Mouse (Mus musculus): ENCODE results near the gene Gm20388. TPM values are rescaled to one million over a fixed set of nuclear protein-coding genes. Genes with fewer than 3 reads are reported as not detected.

Gene Gm20388
- polyA plus RNA-seq, 1 experiment from 2014 or later: not detected

DNA sequence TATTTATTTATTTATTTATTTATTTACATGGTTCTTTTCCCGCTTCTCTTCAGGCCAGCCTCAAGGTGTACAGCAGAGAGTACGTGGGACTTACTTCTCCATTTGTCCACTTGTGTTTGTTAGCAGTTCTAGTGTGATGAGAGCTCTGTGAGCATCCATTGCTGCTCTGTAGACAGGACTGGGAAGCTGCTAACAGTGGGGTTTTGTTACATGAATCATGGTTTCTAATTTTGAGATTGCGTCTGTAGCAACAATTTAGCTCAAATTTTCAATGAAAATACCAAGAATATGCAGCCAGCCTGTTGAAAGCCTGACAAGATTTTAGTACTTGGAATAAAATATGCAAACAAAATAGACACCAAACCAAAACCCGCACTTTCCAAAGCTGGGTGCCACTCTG is 14.8 kb downstream of the Gm20388 start:
- ATAC-seq (ENCODE audit: low FRiP score) (no peak), DNase-seq (ENCODE audit: low spot score) (no peak)
- H3K9ac ChIP-seq: no peak overlapping the region
- 91% methylated on average over 4 of the region's 4 CpGs for WGBS
- no peak overlapping the region for H3K4me3 ChIP-seq (replicated peaks; ENCODE audit: low read length)
- H3K9me3 ChIP-seq (ENCODE audit: control insufficient read depth, low read length): no peaks in the 10 kb centered on the region
- no peaks in the 10 kb centered on the region for H3K27me3 ChIP-seq (ENCODE audit: control insufficient read depth, insufficient read depth, low read length)
- H3K4me2 ChIP-seq (replicated peaks): no peak overlapping the region
- no peak overlapping the region for H3K27ac ChIP-seq
- 0 out of 2 replicates have a peak, but pooled peaks cover under 1% of the 10 kb centered on the region for H3K4me1 ChIP-seq (replicated peaks; ENCODE audit: control insufficient read depth, insufficient read depth, low read length)
- no peaks in the 10 kb centered on the region for H3K36me3 ChIP-seq (replicated peaks; ENCODE audit: control insufficient read depth, insufficient read depth)

DNA sequence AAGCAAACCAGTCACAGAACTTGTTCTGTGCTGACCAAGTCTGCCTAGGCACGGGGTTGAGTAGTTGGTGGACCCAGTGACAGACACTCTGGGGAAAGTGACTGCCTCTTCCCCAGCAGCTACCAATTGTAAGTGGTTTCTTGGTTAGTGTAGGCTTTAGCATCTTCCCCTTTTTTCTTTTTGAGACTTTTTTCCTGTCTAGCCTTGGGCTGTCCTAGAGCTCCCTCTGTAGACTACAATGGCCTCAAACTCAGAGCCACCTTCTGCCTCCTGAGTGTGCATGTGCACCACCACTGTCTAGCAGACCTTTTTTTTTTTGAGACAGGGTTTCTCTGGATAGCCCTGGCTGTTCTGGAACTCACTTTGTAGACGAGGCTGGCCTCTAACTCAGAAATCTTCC is 15.8 kb downstream of the Gm20388 start:
- Histone ChIP-seq H3K27ac (no peak overlapping the region), H3K4me3 (replicated peaks; ENCODE audit: low read length) (no peak overlapping the region), H3K36me3 (replicated peaks; ENCODE audit: control insufficient read depth, insufficient read depth) (no peaks in the 10 kb centered on the region), H3K4me1 (replicated peaks; ENCODE audit: control insufficient read depth, insufficient read depth, low read length) (peaks cover 2% of the 10 kb centered on the region; the same call in 1 of the 2 replicates), H3K9ac (no peak overlapping the region), H3K27me3 (ENCODE audit: control insufficient read depth, insufficient read depth, low read length) (no peaks in the 10 kb centered on the region), H3K9me3 (ENCODE audit: control insufficient read depth, low read length) (no peaks in the 10 kb centered on the region), H3K4me2 (replicated peaks) (no peak overlapping the region)
- 82% methylated on average over 2 of the region's 2 CpGs for WGBS
- ATAC-seq (ENCODE audit: low FRiP score) (no peak), DNase-seq (ENCODE audit: low spot score) (no peak)

DNA sequence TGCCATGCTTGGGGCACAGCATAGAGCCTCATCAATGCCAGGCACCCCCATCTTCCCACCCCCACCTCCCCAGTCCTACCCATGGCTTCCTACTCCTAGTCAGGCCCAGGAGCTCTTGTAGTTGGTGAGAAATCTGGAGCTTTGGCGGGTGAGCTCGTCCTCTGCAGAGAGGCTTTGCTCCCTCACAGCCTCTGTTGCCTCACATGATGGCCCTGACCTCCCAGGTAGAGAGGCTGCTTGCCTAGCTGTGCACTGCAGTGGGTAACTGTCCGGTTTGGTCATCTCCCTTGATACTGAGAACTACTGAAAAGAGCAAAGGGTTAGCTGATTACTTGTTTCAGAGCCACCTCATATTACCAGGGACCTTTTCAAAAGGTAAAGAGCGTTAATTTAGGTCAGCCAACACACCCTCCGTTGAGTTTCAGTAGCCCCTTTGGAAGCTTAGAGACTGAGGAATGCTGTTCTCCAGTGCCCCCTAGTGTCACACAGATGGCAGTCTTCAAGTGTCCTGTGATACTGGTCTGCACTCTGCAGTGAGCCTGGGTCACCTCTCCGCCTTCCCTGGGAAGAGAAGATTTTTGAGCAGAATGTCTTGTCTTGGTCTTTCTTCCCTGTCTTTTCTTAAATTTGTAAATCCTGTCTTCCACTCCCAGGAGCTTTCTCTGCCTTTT is 16.9 kb downstream of the Gm20388 start:
- 49% methylated on average over 6 of the region's 6 CpGs for WGBS
- peak; percentile 64 for DNase-seq (ENCODE audit: low spot score)
- Histone ChIP-seq H3K4me1 (replicated peaks; ENCODE audit: control insufficient read depth, insufficient read depth, low read length) (peaks cover 2% of the 10 kb centered on the region; the same call in 1 of the 2 replicates), H3K4me2 (replicated peaks) (no peak overlapping the region), H3K9ac (no peak overlapping the region), H3K4me3 (replicated peaks; ENCODE audit: low read length) (no peak overlapping the region), H3K36me3 (replicated peaks; ENCODE audit: control insufficient read depth, insufficient read depth) (peaks cover 4% of the 10 kb centered on the region), H3K9me3 (ENCODE audit: control insufficient read depth, low read length) (no peaks in the 10 kb centered on the region), H3K27me3 (ENCODE audit: control insufficient read depth, insufficient read depth, low read length) (no peaks in the 10 kb centered on the region), H3K27ac (no peak overlapping the region)
- no peak for ATAC-seq (ENCODE audit: low FRiP score)

DNA sequence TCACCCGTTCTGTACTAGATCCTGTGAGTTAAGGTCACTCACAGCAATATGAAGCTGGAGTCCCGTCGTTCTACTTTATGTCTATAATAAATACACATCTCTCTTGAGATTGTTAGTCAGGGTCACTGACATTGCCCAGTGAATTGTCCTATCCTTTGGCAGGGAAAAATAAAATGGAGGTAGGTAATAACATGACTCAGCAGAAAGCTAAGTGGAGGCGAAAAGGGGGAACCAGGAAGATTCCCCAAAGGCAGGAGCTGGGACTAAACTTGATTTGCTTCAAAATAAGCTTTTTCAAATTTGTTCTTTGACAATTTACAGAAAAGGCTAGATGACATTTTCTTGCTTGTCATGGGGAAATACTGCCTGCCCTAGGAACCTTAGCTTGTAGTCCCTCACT is 20.7 kb downstream of the Gm20388 start:
- Histone ChIP-seq H3K9me3 (ENCODE audit: control insufficient read depth, low read length) (no peaks in the 10 kb centered on the region), H3K4me2 (replicated peaks) (no peak overlapping the region), H3K36me3 (replicated peaks; ENCODE audit: control insufficient read depth, insufficient read depth) (peaks cover 30% of the 10 kb centered on the region), H3K27ac (no peak overlapping the region), H3K27me3 (ENCODE audit: control insufficient read depth, insufficient read depth, low read length) (no peaks in the 10 kb centered on the region), H3K9ac (no peak overlapping the region), H3K4me3 (replicated peaks; ENCODE audit: low read length) (no peak overlapping the region), H3K4me1 (replicated peaks; ENCODE audit: control insufficient read depth, insufficient read depth, low read length) (peaks cover 2% of the 10 kb centered on the region; the same call in 1 of the 2 replicates)
- 82% methylated on average over 4 of the region's 4 CpGs for WGBS
- no peak for ATAC-seq (ENCODE audit: low FRiP score)
- DNase-seq (ENCODE audit: low spot score): no peak

DNA sequence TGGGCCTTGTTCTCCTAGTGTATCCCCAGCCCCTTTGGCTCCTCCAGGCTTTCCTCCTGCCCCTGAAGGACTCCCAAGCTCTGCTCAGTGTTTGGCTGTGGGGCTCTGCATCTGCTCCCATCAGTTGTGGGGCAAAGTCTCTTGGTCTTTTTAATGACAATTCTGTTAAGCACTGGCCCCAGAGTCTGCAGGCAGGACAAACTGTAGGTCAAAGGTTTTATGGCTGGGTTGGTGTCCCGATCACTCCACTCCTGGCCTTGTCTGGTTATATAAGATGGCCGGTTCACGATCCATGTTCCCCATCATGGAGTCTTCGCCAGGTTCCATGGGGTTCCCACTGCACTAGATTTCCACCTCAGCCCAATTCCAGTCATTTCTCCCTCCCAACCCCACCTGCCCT is 23.0 kb downstream of the Gm20388 start:
- Histone ChIP-seq H3K4me1 (replicated peaks; ENCODE audit: control insufficient read depth, insufficient read depth, low read length) (peaks cover 5% of the 10 kb centered on the region; the same call in 1 of the 2 replicates), H3K27me3 (ENCODE audit: control insufficient read depth, insufficient read depth, low read length) (no peaks in the 10 kb centered on the region), H3K27ac (no peak overlapping the region), H3K9ac (no peak overlapping the region), H3K36me3 (replicated peaks; ENCODE audit: control insufficient read depth, insufficient read depth) (peaks cover 50% of the 10 kb centered on the region), H3K4me3 (replicated peaks; ENCODE audit: low read length) (no peak overlapping the region), H3K4me2 (replicated peaks) (no peak overlapping the region), H3K9me3 (ENCODE audit: control insufficient read depth, low read length) (no peaks in the 10 kb centered on the region)
- no peak for DNase-seq (ENCODE audit: low spot score)
- ATAC-seq (ENCODE audit: low FRiP score): no peak
- WGBS: 96% methylated on average over 4 of the region's 4 CpGs

DNA sequence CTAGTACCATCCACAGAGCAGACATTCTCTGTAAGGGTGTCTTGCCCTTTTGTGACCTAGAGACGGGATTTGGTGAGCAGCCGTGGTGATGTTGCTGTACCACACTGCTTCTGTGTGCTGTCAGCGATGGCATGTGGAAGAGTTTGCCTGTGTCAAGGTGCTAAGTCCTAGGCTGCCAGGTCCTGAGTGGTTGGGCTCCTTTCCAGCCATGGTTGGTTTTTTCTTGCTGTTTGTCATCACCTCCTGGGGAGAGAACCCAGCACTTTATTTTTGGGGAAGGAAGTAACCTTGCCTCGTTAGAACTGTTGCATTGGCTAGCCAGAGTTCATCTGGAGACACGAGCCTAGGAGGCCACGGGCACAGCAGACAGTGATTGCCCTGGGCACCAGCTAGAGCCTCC is 24.9 kb downstream of the Gm20388 start:
- DNase-seq (ENCODE audit: low spot score) (no peak), ATAC-seq (ENCODE audit: low FRiP score) (no peak)
- Histone ChIP-seq H3K36me3 (replicated peaks; ENCODE audit: control insufficient read depth, insufficient read depth) (peaks cover 57% of the 10 kb centered on the region), H3K27me3 (ENCODE audit: control insufficient read depth, insufficient read depth, low read length) (no peaks in the 10 kb centered on the region), H3K4me2 (replicated peaks) (no peak overlapping the region), H3K9me3 (ENCODE audit: control insufficient read depth, low read length) (no peaks in the 10 kb centered on the region), H3K9ac (no peak overlapping the region), H3K4me1 (replicated peaks; ENCODE audit: control insufficient read depth, insufficient read depth, low read length) (peaks cover 3% of the 10 kb centered on the region; the same call in 1 of the 2 replicates), H3K4me3 (replicated peaks; ENCODE audit: low read length) (no peak overlapping the region), H3K27ac (no peak overlapping the region)
- WGBS: 87% methylated on average over 6 of the region's 6 CpGs

DNA sequence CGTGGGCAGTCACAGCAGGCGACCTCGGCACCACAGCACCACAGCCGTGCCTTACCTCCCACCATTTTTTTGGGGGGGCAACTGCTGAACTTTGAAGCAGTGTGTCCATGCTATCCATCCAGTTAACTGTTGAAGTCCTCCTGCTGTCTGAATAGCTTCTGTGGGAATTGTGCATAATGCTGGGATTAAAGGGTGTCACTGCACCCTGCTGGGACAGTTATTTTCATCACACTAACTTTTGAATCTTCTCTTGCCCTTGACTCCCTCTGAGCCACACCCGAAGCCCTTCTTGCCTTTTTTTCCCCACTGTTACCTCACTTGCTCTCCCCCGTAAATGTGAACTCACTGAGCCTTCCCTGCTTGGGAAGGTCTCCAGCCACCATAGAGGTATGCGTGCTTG is 27.8 kb downstream of the Gm20388 start:
- Histone ChIP-seq H3K4me3 (replicated peaks; ENCODE audit: low read length) (no peak overlapping the region), H3K36me3 (replicated peaks; ENCODE audit: control insufficient read depth, insufficient read depth) (peaks cover 72% of the 10 kb centered on the region), H3K4me2 (replicated peaks) (no peak overlapping the region), H3K4me1 (replicated peaks; ENCODE audit: control insufficient read depth, insufficient read depth, low read length) (0 out of 2 replicates have a peak, but pooled peaks cover 3% of the 10 kb centered on the region), H3K9me3 (ENCODE audit: control insufficient read depth, low read length) (no peaks in the 10 kb centered on the region), H3K27ac (no peak overlapping the region), H3K9ac (no peak overlapping the region), H3K27me3 (ENCODE audit: control insufficient read depth, insufficient read depth, low read length) (no peaks in the 10 kb centered on the region)
- 81% methylated on average over 7 of the region's 7 CpGs for WGBS
- no peak for DNase-seq (ENCODE audit: low spot score)
- no peak for ATAC-seq (ENCODE audit: low FRiP score)

DNA sequence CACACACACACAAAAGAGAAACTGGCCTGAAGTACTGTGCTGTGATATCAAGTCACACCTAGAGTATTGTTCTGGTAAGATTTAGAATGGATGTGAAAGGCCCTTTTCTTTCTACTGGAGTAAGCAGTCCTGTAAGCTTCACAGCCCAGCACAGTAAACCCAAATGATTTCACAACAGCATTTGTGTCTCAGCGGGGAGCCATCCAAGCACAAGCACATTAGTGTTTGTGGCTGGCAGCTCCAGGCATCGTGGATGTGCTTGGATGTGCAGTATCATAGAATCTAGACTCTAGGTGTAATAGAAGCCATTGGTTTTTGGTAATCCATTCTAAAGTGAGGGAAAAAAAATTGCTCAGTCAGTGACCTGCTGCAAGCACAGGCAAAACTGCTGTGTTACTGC is 28.7 kb downstream of the Gm20388 start:
- ATAC-seq (ENCODE audit: low FRiP score): peak; percentile 31; the same call in 1 of the 2 replicates
- H3K4me2 ChIP-seq (replicated peaks): no peak overlapping the region
- peak overlapping the region; percentile 16; the same call in 1 of the 2 replicates for H3K27ac ChIP-seq

DNA sequence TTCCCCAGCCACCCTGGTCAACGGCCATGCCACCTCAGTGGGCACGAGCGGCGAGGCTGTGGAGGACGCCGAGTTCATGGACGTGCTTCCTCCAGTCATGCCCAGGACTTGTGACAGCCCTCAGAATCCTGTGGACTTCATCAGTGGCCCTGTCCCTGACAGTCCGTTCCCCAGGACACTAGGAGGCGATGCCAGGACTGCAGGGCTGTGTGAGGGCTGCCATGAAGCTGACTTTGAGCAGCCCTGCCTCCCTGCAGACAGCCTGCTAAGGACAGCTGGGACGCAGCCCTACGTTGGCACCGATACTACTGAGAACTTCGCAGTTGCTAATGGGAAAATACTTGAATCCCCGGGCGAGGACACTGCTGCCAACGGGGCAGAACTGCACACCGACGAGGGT is 30.8 kb downstream of the Gm20388 start:
- peaks cover 69% of the 10 kb centered on the region for H3K36me3 ChIP-seq (replicated peaks; ENCODE audit: control insufficient read depth, insufficient read depth)
- WGBS: 94% methylated on average over 18 of the region's 18 CpGs
- no peak overlapping the region for H3K4me2 ChIP-seq (replicated peaks)
- H3K9me3 ChIP-seq (ENCODE audit: control insufficient read depth, low read length): no peaks in the 10 kb centered on the region
- no peak overlapping the region for H3K9ac ChIP-seq
- no peak for DNase-seq (ENCODE audit: low spot score)
- H3K27ac ChIP-seq: no peak overlapping the region
- H3K27me3 ChIP-seq (ENCODE audit: control insufficient read depth, insufficient read depth, low read length): no peaks in the 10 kb centered on the region
- H3K4me3 ChIP-seq (replicated peaks; ENCODE audit: low read length): no peak overlapping the region
- no peak for ATAC-seq (ENCODE audit: low FRiP score)
- 0 out of 2 replicates have a peak, but pooled peaks cover 3% of the 10 kb centered on the region for H3K4me1 ChIP-seq (replicated peaks; ENCODE audit: control insufficient read depth, insufficient read depth, low read length)

More for the DNA sequence above, 28.7 kb downstream of the Gm20388 start:
- no peak for DNase-seq (ENCODE audit: low spot score)
- H3K4me1 ChIP-seq (replicated peaks; ENCODE audit: control insufficient read depth, insufficient read depth, low read length): 0 out of 2 replicates have a peak, but pooled peaks cover 3% of the 10 kb centered on the region
- H3K36me3 ChIP-seq (replicated peaks; ENCODE audit: control insufficient read depth, insufficient read depth): peaks cover 70% of the 10 kb centered on the region
- no peaks in the 10 kb centered on the region for H3K9me3 ChIP-seq (ENCODE audit: control insufficient read depth, low read length)
- H3K9ac ChIP-seq: no peak overlapping the region
- 75% methylated on average over 2 of the region's 2 CpGs for WGBS
- no peak overlapping the region for H3K4me3 ChIP-seq (replicated peaks; ENCODE audit: low read length)
- H3K27me3 ChIP-seq (ENCODE audit: control insufficient read depth, insufficient read depth, low read length): no peaks in the 10 kb centered on the region
